Comparison of ENCODE assay signal across 9 mouse cellular contexts in genomic region chr5:149259093-149259492, GRCm38 (mm10). TPM values are rescaled to one million over a fixed set of nuclear protein-coding genes. Genes with fewer than 3 reads are reported as not detected.
DNase-seq lines count a peak whose midpoint lies in the region; ATAC-seq lines count a peak whose summit lies in the region.
"Had no signal": no experiment of that assay in that cellular context is flagged by ENCODE, and none has a peak within 500 bp of the region (broad histone marks: within the 10 kb centered on the region; RNA-seq: fewer than 3 reads in every experiment).

No protein-coding gene starts in this region.

- peak overlapping the region; percentile 31 for H3K4me2 ChIP-seq in kidney, embryonic 14.5 days (replicated peaks; ENCODE audit: low read depth, low read length)
- peak overlapping the region; percentile 33 for H3K4me2 ChIP-seq in embryonic facial prominence, embryonic 13.5 days

- no peak overlapping the region; the same call in 1 of the 2 replicates for H3K9ac ChIP-seq in kidney, embryonic 14.5 days (ENCODE audit: low read depth, low read length)
- H3K9ac ChIP-seq in embryonic facial prominence, embryonic 13.5 days = peak overlapping the region; percentile 44; the same call in 1 of the 2 replicates

- H3K36me3 ChIP-seq in kidney, embryonic 14.5 days (ENCODE audit: control insufficient read depth, insufficient read depth, low read length) = no peaks in the 10 kb centered on the region
- H3K36me3 ChIP-seq in embryonic facial prominence, embryonic 13.5 days = no peaks in the 10 kb centered on the region
- H3K36me3 ChIP-seq in limb, embryonic 10.5 days = no peaks in the 10 kb centered on the region

- intact Hi-C loops in left cerebral cortex, postnatal 36 days (cut with DNase I) = no loop called here

- 18% methylated on average over 16 of the region's 16 CpGs for WGBS in kidney, embryonic 14.5 days
- WGBS in embryonic facial prominence, embryonic 13.5 days = 41% methylated on average over 16 of the region's 16 CpGs
- WGBS in limb, embryonic 10.5 days = 33% methylated on average over 16 of the region's 16 CpGs

- no peak for DNase-seq in kidney, adult 11 months
- DNase-seq in limb, embryonic 10.5 days (ENCODE audit: low spot score) = peak; percentile 49
- DNase-seq in ovary, postnatal 14 days (ENCODE audit: low spot score) = peak; percentile 22
- DNase-seq in left cerebral cortex, postnatal 36 days (ENCODE audit: low spot score in 2 of 2) = no peak
- DNase-seq in urinary bladder, postnatal 25 days (ENCODE audit: low spot score) = no peak
- DNase-seq: lung, postnatal 10 days had no signal

- H3K9me3 ChIP-seq in kidney, embryonic 14.5 days (ENCODE audit: control insufficient read depth, low read length) = no peaks in the 10 kb centered on the region
- no peaks in the 10 kb centered on the region for H3K9me3 ChIP-seq in embryonic facial prominence, embryonic 13.5 days
- no peaks in the 10 kb centered on the region; the same call in 1 of the 2 replicates for H3K9me3 ChIP-seq in limb, embryonic 10.5 days (replicated peaks)

- no peaks in the 10 kb centered on the region for H3K27me3 ChIP-seq in kidney, embryonic 14.5 days (ENCODE audit: control insufficient read depth, insufficient read depth, low read length)
- H3K27me3 ChIP-seq in embryonic facial prominence, embryonic 13.5 days = no peaks in the 10 kb centered on the region
- H3K27me3 ChIP-seq in limb, embryonic 10.5 days (ENCODE audit: low read depth, poor library complexity, severe bottlenecking) = no peaks in the 10 kb centered on the region

- no peak overlapping the region for H3K27ac ChIP-seq in kidney, embryonic 14.5 days (ENCODE audit: low read depth, low read length)
- H3K27ac ChIP-seq in embryonic facial prominence, embryonic 13.5 days = no peak overlapping the region
- H3K27ac ChIP-seq in limb, embryonic 10.5 days = peak overlapping the region; percentile 67

- no peak overlapping the region; the same call in 1 of the 2 replicates for H3K4me3 ChIP-seq in kidney, embryonic 14.5 days (ENCODE audit: low read length)
- H3K4me3 ChIP-seq in embryonic facial prominence, embryonic 13.5 days = no peak overlapping the region
- 0 out of 2 replicates have a peak overlapping the region, but pooled peaks have one; percentile 9 for H3K4me3 ChIP-seq in limb, embryonic 10.5 days

- peaks cover 12% of the 10 kb centered on the region for H3K4me1 ChIP-seq in kidney, embryonic 14.5 days (ENCODE audit: control insufficient read depth, insufficient read depth, low read length)
- peaks cover 8% of the 10 kb centered on the region for H3K4me1 ChIP-seq in embryonic facial prominence, embryonic 13.5 days
- peaks cover 24% of the 10 kb centered on the region for H3K4me1 ChIP-seq in limb, embryonic 10.5 days

- ATAC-seq in kidney, embryonic 14.5 days (ENCODE audit: low FRiP score, low TSS enrichment) = peak; percentile 61; the same call in 1 of the 2 replicates
- ATAC-seq in embryonic facial prominence, embryonic 13.5 days (ENCODE audit: insufficient number of reproducible peaks, insufficient read depth, low FRiP score, low TSS enrichment, low read depth) = no peak
- no peak for ATAC-seq in monocyte, adult 5-6 weeks (replicated peaks; ENCODE audit: insufficient number of reproducible peaks, low FRiP score, low TSS enrichment, poor library complexity, severe bottlenecking)

RNA-seq across cellular contexts. Expression of gene Alox5ap, which starts 5.5 kb away (rescaled TPM):
- polyA plus RNA-seq in kidney, embryonic 14.5 days (2014; fragmentation: Nextera tagmentation; extraction: Ambion mirVana) = 12.6 and 12.8 TPM in 2 replicates
- polyA plus RNA-seq in embryonic facial prominence, embryonic 13.5 days (2015; fragmentation: Nextera tagmentation; extraction: Ambion mirVana) = 10.4 TPM in 2 replicates
- polyA plus RNA-seq in limb, embryonic 10.5 days (2016; fragmentation: Nextera tagmentation; extraction: Ambion mirVana) = 6.2 and 8.7 TPM in 2 replicates
- 10 to 100 TPM; 12.5 to 14.2 TPM for total RNA-seq in left cerebral cortex, postnatal 36 days (2021)
- 440 to 1,079 TPM (median 1,051 TPM) in 3 replicates for total RNA-seq in monocyte, adult 5-6 weeks (2017)

Comparison
In these comparisons a context has a peak if more than half of its experiments do, and no peak if none do; other contexts are left out.
1. DNase-seq: peak in limb, embryonic 10.5 days (single experiment) and ovary, postnatal 14 days (single experiment); none in kidney, adult 11 months (single experiment), left cerebral cortex, postnatal 36 days (0 of 2) and urinary bladder, postnatal 25 days (single experiment).